Mouse (Mus musculus) cerebellum, postnatal 14 days (tissue): ENCODE measurements at regions not wholly inside any gene's neighbourhood (a gene's known extent, or its start where the extent isn't known, plus 50 kb on each side); places are given as distances from the start of the nearest gene placed in this dataset.
A peak's percentile ranks its signal among the peaks of the same experiment; 100 is the strongest.

ENCODE experiments used
- DNase-seq, 2 experiments: peaks; one replicate each; pipeline ENCODE4 v3.0.0; 2021; ENCODE audit warnings: mixed read lengths in 2 of 2

GRCm38 (mm10) chr17:15977374-15978031 is 146.7 kb upstream of the Rgmb start:
- DNase-seq: peak; percentile 29

GRCm38 (mm10) chr17:15971351-15971685 is 140.5 kb upstream of the Rgmb start:
- DNase-seq: no peak

GRCm38 (mm10) chr17:15970481-15971350 is 139.9 kb upstream of the Rgmb start:
- no peak for DNase-seq

GRCm38 (mm10) chr17:15968331-15968730 is 137.5 kb upstream of the Rgmb start:
- DNase-seq: no peak

- DNase-seq: no peak
Observed at GRCm38 (mm10) chr17:15955656-15956055, 124.8 kb upstream of the Rgmb start.

- DNase-seq: no peak
Observed at GRCm38 (mm10) chr17:15951641-15952040, 120.8 kb upstream of the Rgmb start.

GRCm38 (mm10) chr17:15949753-15950152 is 118.9 kb upstream of the Rgmb start:
- DNase-seq: no peak

- no peak for DNase-seq
Observed at GRCm38 (mm10) chr17:15942378-15942777, 111.5 kb upstream of the Rgmb start.

- DNase-seq: no peak
Observed at GRCm38 (mm10) chr17:15918609-15919008, 87.8 kb upstream of the Rgmb start.

GRCm38 (mm10) chr17:15898689-15899419 is 68.0 kb upstream of the Rgmb start:
- DNase-seq: no peak

- peak; percentile 3 to 5 for DNase-seq
Observed at GRCm38 (mm10) chr17:15895968-15896367, 65.1 kb upstream of the Rgmb start.

GRCm38 (mm10) chr17:15891896-15892675 is 61.2 kb upstream of the Rgmb start:
- DNase-seq: no peak

GRCm38 (mm10) chr17:15890595-15891140 is 59.8 kb upstream of the Rgmb start:
- DNase-seq: no peak

- DNase-seq: no peak
Observed at GRCm38 (mm10) chr17:15882803-15883202, 52.0 kb upstream of the Rgmb start.

GRCm38 (mm10) chr17:15882245-15882644 is 51.4 kb upstream of the Rgmb start:
- no peak for DNase-seq
